Mouse (Mus musculus) urinary bladder, postnatal 25 days (tissue): ENCODE measurements around the gene Spa17.

Experiments used
- DNase-seq: peaks from one replicate; pipeline ENCODE4 v3.0.0; 2022; ENCODE audit warnings: low spot score

Spa17 gene

GRCm38 (mm10) chr9:37563805-37564204 is 49.7 kb downstream of the Spa17 start:
- DNase-seq: no peak

- no peak for DNase-seq
Measured at GRCm38 (mm10) chr9:37560617-37561016, 52.9 kb downstream of the Spa17 start.

- no peak for DNase-seq
Measured at GRCm38 (mm10) chr9:37556366-37556765, 57.2 kb downstream of the Spa17 start.

- DNase-seq: no peak
Measured at GRCm38 (mm10) chr9:37554838-37555748, 58.4 kb downstream of the Spa17 start, which contains the start of gene Siae. Gene Siae, plus strand, starts transcription at chr9:37555698.

GRCm38 (mm10) chr9:37554279-37554678 is 59.2 kb downstream of the Spa17 start:
- no peak for DNase-seq
